Mouse (Mus musculus): ENCODE data around the gene Npy5r.

DNA sequence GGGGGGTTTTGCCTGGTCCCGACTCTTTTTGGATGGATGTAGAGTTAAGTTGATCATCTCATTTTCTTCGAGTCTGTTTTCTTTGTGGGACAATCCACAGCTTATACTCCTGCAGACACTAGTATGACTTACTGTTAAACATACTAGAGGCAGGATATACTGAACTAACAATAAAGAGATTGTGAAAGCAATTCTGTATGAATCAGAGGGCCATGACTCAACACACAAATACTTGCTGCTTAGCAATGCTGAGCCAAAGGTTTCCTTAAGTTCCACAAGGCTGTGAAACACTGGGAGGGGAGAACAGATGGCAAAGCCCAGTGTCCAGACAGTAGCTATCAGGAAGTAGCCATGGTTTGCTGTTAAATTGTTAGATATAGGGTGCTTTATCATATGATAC, 6.7 kb downstream of the Npy5r start:
- TF ChIP-seq POLR2A (IDR thresholded peaks at IDR 0.05; ENCODE audit: insufficient read depth, low read length) (no peak), EP300 (IDR thresholded peaks at IDR 0.05; ENCODE audit: insufficient read depth, low read depth, low read length) (no peak), CTCF (IDR thresholded peaks at IDR 0.05; ENCODE audit: low read depth, low read length) (no peak)

Measured in ES-Bruce4 (cell line).